Mouse (Mus musculus): ENCODE data around the gene Olfr1299.

Gene Olfr1299

DNA sequence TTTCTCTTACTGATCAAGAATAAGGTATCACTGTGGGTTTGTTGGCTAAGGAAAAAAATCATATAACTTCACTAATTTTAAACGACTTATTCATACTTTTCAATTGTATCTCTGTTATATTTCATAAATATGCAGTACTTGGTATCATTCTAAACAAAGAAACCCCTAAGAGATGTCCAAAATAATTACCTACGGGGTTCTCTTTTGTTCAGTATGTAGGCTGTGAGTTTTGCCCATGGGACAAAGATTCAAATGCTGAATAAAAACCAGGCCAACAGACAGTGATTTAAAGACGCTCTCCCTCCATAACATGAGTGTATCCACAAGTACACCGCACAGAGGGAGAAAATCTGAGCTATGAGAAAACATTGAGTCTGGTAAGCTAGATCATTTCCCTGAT is at the start of gene Olfr1299:
Gene Olfr1299 (plus strand): TSS at position 301 of the 400 bp plus-strand sequence.
- no peak for DNase-seq (ENCODE audit: inconsistent age in 2 of 2, low spot score in 1 of 2)

DNA sequence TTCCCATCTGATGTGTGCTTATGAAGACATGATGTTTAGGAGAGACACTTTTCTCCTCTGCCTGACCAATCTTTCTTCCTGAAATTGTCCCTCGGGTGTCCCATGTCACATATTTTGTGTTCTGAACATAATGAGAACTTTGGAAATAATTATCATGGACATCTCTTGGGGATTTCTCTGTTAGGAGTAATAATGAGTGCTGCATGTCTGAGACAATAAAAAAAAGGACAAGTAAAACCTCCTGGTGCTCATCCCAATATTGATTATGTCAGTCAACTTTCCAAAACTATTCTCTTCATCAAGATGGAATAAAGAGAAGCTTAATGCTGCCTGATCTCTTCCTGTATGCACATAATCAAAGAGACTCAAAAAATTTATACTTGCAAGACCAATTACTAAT is 34.8 kb upstream of the Olfr1299 start, which contains the start of gene Olfr1297:
Gene Olfr1297 (minus strand): TSS at position 101 of the 400 bp plus-strand sequence.
- no peak for DNase-seq (ENCODE audit: inconsistent age in 2 of 2, low spot score in 1 of 2)

DNA sequence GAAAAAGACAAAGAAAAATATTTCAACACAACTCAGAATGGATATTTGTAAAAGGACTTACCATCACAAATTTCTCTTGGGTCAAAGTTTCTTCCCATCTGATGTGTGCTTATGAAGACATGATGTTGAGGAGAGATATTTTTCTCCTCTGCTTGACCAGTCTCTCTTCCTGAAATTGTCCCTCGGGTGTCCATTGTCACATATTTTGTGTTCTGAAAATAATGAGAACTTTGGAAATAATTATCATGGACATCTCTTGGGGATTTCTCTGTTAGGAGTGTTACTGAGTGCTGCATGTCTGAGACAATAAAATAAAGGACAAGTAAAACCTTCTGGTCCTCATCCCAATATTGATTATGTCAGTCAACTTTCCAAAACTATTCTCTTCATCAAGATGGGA is 12.1 kb upstream of the Olfr1299 start, which contains the start of gene Olfr1298:
Gene Olfr1298 (minus strand): TSS at position 101 of the 400 bp plus-strand sequence.
- DNase-seq (ENCODE audit: inconsistent age in 2 of 2, low spot score in 1 of 2): no peak

Data from adrenal gland, adult (tissue).